Mouse (Mus musculus): ENCODE results near the gene Uaca. TPM values are rescaled to one million over a fixed set of nuclear protein-coding genes. Genes with fewer than 3 reads are reported as not detected.

Gene Uaca
- polyA plus RNA-seq, 1 experiment from 2014 or later: 58.8 TPM

- Histone ChIP-seq H3K4me2 (replicated peaks) (no peak overlapping the region), H3K4me1 (replicated peaks) (peaks cover 13% of the 10 kb centered on the region), H3K4me3 (replicated peaks) (no peak overlapping the region), H3K36me3 (no peaks in the 10 kb centered on the region), H3K9me3 (no peaks in the 10 kb centered on the region), H3K27ac (no peak overlapping the region), H3K9ac (no peak overlapping the region), H3K27me3 (replicated peaks) (no peaks in the 10 kb centered on the region)
- no peak for ATAC-seq
- 61% methylated on average over 10 of the region's 10 CpGs for WGBS
Measured at GRCm38 (mm10) chr9:60759436-60760007, 34.8 kb upstream of the Uaca start.

- no peak overlapping the region for H3K4me3 ChIP-seq (replicated peaks)
- no peak overlapping the region for H3K27ac ChIP-seq
- H3K9me3 ChIP-seq: no peaks in the 10 kb centered on the region
- H3K9ac ChIP-seq: no peak overlapping the region
- no peak overlapping the region for H3K4me2 ChIP-seq (replicated peaks)
- no peak for ATAC-seq
- 0 out of 2 replicates have a peak, but pooled peaks cover 4% of the 10 kb centered on the region for H3K4me1 ChIP-seq (replicated peaks)
- no peaks in the 10 kb centered on the region for H3K27me3 ChIP-seq (replicated peaks)
- WGBS: 24% methylated on average over 2 of the region's 2 CpGs
- H3K36me3 ChIP-seq: no peaks in the 10 kb centered on the region
Measured at GRCm38 (mm10) chr9:60765181-60765580, 29.2 kb upstream of the Uaca start.

GRCm38 (mm10) chr9:60768393-60768792 is 25.9 kb upstream of the Uaca start:
- H3K27me3 ChIP-seq (replicated peaks): no peaks in the 10 kb centered on the region
- H3K4me1 ChIP-seq (replicated peaks): 0 out of 2 replicates have a peak, but pooled peaks cover 4% of the 10 kb centered on the region
- no peak overlapping the region for H3K4me2 ChIP-seq (replicated peaks)
- no peak overlapping the region for H3K27ac ChIP-seq
- H3K9me3 ChIP-seq: no peaks in the 10 kb centered on the region
- ATAC-seq: no peak
- H3K4me3 ChIP-seq (replicated peaks): no peak overlapping the region
- H3K9ac ChIP-seq: no peak overlapping the region
- no peaks in the 10 kb centered on the region for H3K36me3 ChIP-seq
- WGBS: 74% methylated on average over 9 of the region's 9 CpGs

- H3K4me2 ChIP-seq (replicated peaks): no peak overlapping the region
- no peak overlapping the region for H3K4me3 ChIP-seq (replicated peaks)
- H3K27me3 ChIP-seq (replicated peaks): no peaks in the 10 kb centered on the region
- H3K27ac ChIP-seq: no peak overlapping the region
- H3K9me3 ChIP-seq: no peaks in the 10 kb centered on the region
- ATAC-seq: no peak
- WGBS: 67% methylated on average over 6 of the region's 6 CpGs
- H3K36me3 ChIP-seq: no peaks in the 10 kb centered on the region
- H3K9ac ChIP-seq: no peak overlapping the region
- H3K4me1 ChIP-seq (replicated peaks): 0 out of 2 replicates have a peak, but pooled peaks cover 4% of the 10 kb centered on the region
Measured at GRCm38 (mm10) chr9:60769711-60770111, 24.6 kb upstream of the Uaca start.

GRCm38 (mm10) chr9:60773713-60774112 is 20.6 kb upstream of the Uaca start:
- Histone ChIP-seq H3K27ac (no peak overlapping the region), H3K36me3 (no peaks in the 10 kb centered on the region), H3K4me2 (replicated peaks) (no peak overlapping the region), H3K27me3 (replicated peaks) (no peaks in the 10 kb centered on the region), H3K9me3 (no peaks in the 10 kb centered on the region), H3K4me3 (replicated peaks) (no peak overlapping the region), H3K9ac (no peak overlapping the region), H3K4me1 (replicated peaks) (0 out of 2 replicates have a peak, but pooled peaks cover 4% of the 10 kb centered on the region)
- no peak for ATAC-seq
- 90% methylated on average over 2 of the region's 2 CpGs for WGBS

- Histone ChIP-seq H3K4me3 (replicated peaks) (no peak overlapping the region), H3K4me2 (replicated peaks) (no peak overlapping the region), H3K36me3 (no peaks in the 10 kb centered on the region), H3K9me3 (no peaks in the 10 kb centered on the region), H3K9ac (no peak overlapping the region), H3K4me1 (replicated peaks) (no peaks in the 10 kb centered on the region), H3K27me3 (replicated peaks) (no peaks in the 10 kb centered on the region), H3K27ac (no peak overlapping the region)
- WGBS: 79% methylated on average over 9 of the region's 9 CpGs
- ATAC-seq: no peak
Measured at GRCm38 (mm10) chr9:60776899-60777298, 17.4 kb upstream of the Uaca start.

- H3K4me2 ChIP-seq (replicated peaks): no peak overlapping the region
- H3K27ac ChIP-seq: no peak overlapping the region
- H3K36me3 ChIP-seq: no peaks in the 10 kb centered on the region
- H3K4me1 ChIP-seq (replicated peaks): no peaks in the 10 kb centered on the region
- H3K27me3 ChIP-seq (replicated peaks): no peaks in the 10 kb centered on the region
- WGBS: 82% methylated on average over 9 of the region's 9 CpGs
- no peaks in the 10 kb centered on the region for H3K9me3 ChIP-seq
- H3K4me3 ChIP-seq (replicated peaks): no peak overlapping the region
- no peak for ATAC-seq
- H3K9ac ChIP-seq: no peak overlapping the region
Measured at GRCm38 (mm10) chr9:60782057-60782789, 12.1 kb upstream of the Uaca start.

GRCm38 (mm10) chr9:60785069-60785468 is 9.3 kb upstream of the Uaca start:
- H3K27me3 ChIP-seq (replicated peaks): no peaks in the 10 kb centered on the region
- H3K36me3 ChIP-seq: no peaks in the 10 kb centered on the region
- no peaks in the 10 kb centered on the region for H3K4me1 ChIP-seq (replicated peaks)
- H3K9me3 ChIP-seq: no peaks in the 10 kb centered on the region
- WGBS: 65% methylated on average over 4 of the region's 4 CpGs
- H3K4me3 ChIP-seq (replicated peaks): no peak overlapping the region
- no peak for ATAC-seq
- no peak overlapping the region for H3K4me2 ChIP-seq (replicated peaks)
- H3K9ac ChIP-seq: no peak overlapping the region
- no peak overlapping the region for H3K27ac ChIP-seq

- H3K27ac ChIP-seq: no peak overlapping the region
- H3K27me3 ChIP-seq (replicated peaks): no peaks in the 10 kb centered on the region
- no peak overlapping the region for H3K4me3 ChIP-seq (replicated peaks)
- H3K4me1 ChIP-seq (replicated peaks): no peaks in the 10 kb centered on the region
- no peak overlapping the region for H3K9ac ChIP-seq
- H3K9me3 ChIP-seq: no peaks in the 10 kb centered on the region
- H3K36me3 ChIP-seq: no peaks in the 10 kb centered on the region
- ATAC-seq: no peak
- WGBS: 6% methylated on average over 2 of the region's 2 CpGs
- H3K4me2 ChIP-seq (replicated peaks): no peak overlapping the region
Measured at GRCm38 (mm10) chr9:60787517-60788110, 6.7 kb upstream of the Uaca start.

- no peaks in the 10 kb centered on the region for H3K9me3 ChIP-seq
- H3K4me3 ChIP-seq (replicated peaks): no peak overlapping the region
- no peak for ATAC-seq
- no peaks in the 10 kb centered on the region for H3K36me3 ChIP-seq
- 90% methylated on average over 2 of the region's 2 CpGs for WGBS
- no peak overlapping the region for H3K27ac ChIP-seq
- no peak overlapping the region for H3K4me2 ChIP-seq (replicated peaks)
- H3K9ac ChIP-seq: no peak overlapping the region
- H3K4me1 ChIP-seq (replicated peaks): 0 out of 2 replicates have a peak, but pooled peaks cover 3% of the 10 kb centered on the region
- H3K27me3 ChIP-seq (replicated peaks): no peaks in the 10 kb centered on the region
Measured at GRCm38 (mm10) chr9:60790282-60790681, 4.1 kb upstream of the Uaca start.

GRCm38 (mm10) chr9:60794841-60795351 is 554 bp downstream of the Uaca start:
- peak overlapping the region; percentile 82 for H3K9ac ChIP-seq
- no peaks in the 10 kb centered on the region for H3K9me3 ChIP-seq
- H3K4me1 ChIP-seq (replicated peaks): 0 out of 2 replicates have a peak, but pooled peaks cover 6% of the 10 kb centered on the region
- H3K27ac ChIP-seq: peak overlapping the region; percentile 88
- H3K36me3 ChIP-seq: no peaks in the 10 kb centered on the region
- peak overlapping the region; percentile 84 for H3K4me3 ChIP-seq (replicated peaks)
- under 1% methylated on average over 30 of the region's 30 CpGs for WGBS
- no peaks in the 10 kb centered on the region for H3K27me3 ChIP-seq (replicated peaks)
- peak; percentile 70 for ATAC-seq
- peak overlapping the region; percentile 78 for H3K4me2 ChIP-seq (replicated peaks)

GRCm38 (mm10) chr9:60796076-60796475 is 1.7 kb downstream of the Uaca start:
- peak overlapping the region; percentile 84 for H3K4me3 ChIP-seq (replicated peaks)
- peak overlapping the region; percentile 26; the same call in 1 of the 2 replicates for H3K9ac ChIP-seq
- H3K4me2 ChIP-seq (replicated peaks): peak overlapping the region; percentile 78
- H3K27me3 ChIP-seq (replicated peaks): no peaks in the 10 kb centered on the region
- ATAC-seq: no peak
- H3K9me3 ChIP-seq: no peaks in the 10 kb centered on the region
- no peaks in the 10 kb centered on the region for H3K36me3 ChIP-seq
- WGBS: 60% methylated on average over 7 of the region's 7 CpGs
- H3K27ac ChIP-seq: 0 out of 2 replicates have a peak overlapping the region, but pooled peaks have one; percentile 13
- H3K4me1 ChIP-seq (replicated peaks): 0 out of 2 replicates have a peak, but pooled peaks cover 6% of the 10 kb centered on the region

Data from intestine, embryonic 15.5 days (tissue).